Mouse (Mus musculus): ENCODE measurements around the gene Hnrnpk. TPM values are rescaled to one million over a fixed set of nuclear protein-coding genes. Genes with fewer than 3 reads are reported as not detected.

The Hnrnpk gene
- total RNA-seq, 2 experiments from 2014 or later: 576 to 788 TPM

Other genes with a start within 250 kb of the Hnrnpk start
- 20.5 and 37.8 TPM in 2 replicates for gene Idnk, start 245.7 kb downstream of the Hnrnpk start, total RNA-seq (2015; ENCODE audit: low replicate concordance)
- 13.5 and 18.4 TPM in 2 replicates for gene Idnk, start 245.7 kb downstream of the Hnrnpk start, total RNA-seq (2017; ENCODE audit: low replicate concordance)
- gene Ubqln1, start 187.7 kb downstream of the Hnrnpk start, total RNA-seq (2015; ENCODE audit: low replicate concordance): 35.0 and 39.4 TPM in 2 replicates
- gene Ubqln1, start 187.7 kb downstream of the Hnrnpk start, total RNA-seq (2017; ENCODE audit: low replicate concordance): 19.4 and 32.5 TPM in 2 replicates
- not detected in 2 replicates for gene Gkap1, start 127.6 kb downstream of the Hnrnpk start, total RNA-seq (2015; ENCODE audit: low replicate concordance)
- gene Gkap1, start 127.6 kb downstream of the Hnrnpk start, total RNA-seq (2017; ENCODE audit: low replicate concordance): 0.30 and 1.9 TPM in 2 replicates
- not detected in 2 replicates for gene Kif27, start 44.2 kb downstream of the Hnrnpk start, total RNA-seq (2015; ENCODE audit: low replicate concordance)
- not detected in 2 replicates for gene Kif27, start 44.2 kb downstream of the Hnrnpk start, total RNA-seq (2017; ENCODE audit: low replicate concordance)
- gene 2210016F16Rik, start 18.1 kb downstream of the Hnrnpk start, total RNA-seq (2015; ENCODE audit: low replicate concordance): 2.1 and 7.6 TPM in 2 replicates
- 3.1 and 7.1 TPM in 2 replicates for gene 2210016F16Rik, start 18.1 kb downstream of the Hnrnpk start, total RNA-seq (2017; ENCODE audit: low replicate concordance)
- 38.1 and 42.2 TPM in 2 replicates for gene Rmi1, start 1.1 kb downstream of the Hnrnpk start, total RNA-seq (2015; ENCODE audit: low replicate concordance)
- 23.9 and 31.6 TPM in 2 replicates for gene Rmi1, start 1.1 kb downstream of the Hnrnpk start, total RNA-seq (2017; ENCODE audit: low replicate concordance)
- gene Slc28a3, start 207.5 kb upstream of the Hnrnpk start, total RNA-seq (2015; ENCODE audit: low replicate concordance): not detected in 2 replicates
- not detected in 2 replicates for gene Slc28a3, start 207.5 kb upstream of the Hnrnpk start, total RNA-seq (2017; ENCODE audit: low replicate concordance)

Data from erythroid progenitor cell, adult 5-6 weeks (primary cell).